8 mouse cellular contexts compared by ENCODE assay signal in the genomic region with DNA sequence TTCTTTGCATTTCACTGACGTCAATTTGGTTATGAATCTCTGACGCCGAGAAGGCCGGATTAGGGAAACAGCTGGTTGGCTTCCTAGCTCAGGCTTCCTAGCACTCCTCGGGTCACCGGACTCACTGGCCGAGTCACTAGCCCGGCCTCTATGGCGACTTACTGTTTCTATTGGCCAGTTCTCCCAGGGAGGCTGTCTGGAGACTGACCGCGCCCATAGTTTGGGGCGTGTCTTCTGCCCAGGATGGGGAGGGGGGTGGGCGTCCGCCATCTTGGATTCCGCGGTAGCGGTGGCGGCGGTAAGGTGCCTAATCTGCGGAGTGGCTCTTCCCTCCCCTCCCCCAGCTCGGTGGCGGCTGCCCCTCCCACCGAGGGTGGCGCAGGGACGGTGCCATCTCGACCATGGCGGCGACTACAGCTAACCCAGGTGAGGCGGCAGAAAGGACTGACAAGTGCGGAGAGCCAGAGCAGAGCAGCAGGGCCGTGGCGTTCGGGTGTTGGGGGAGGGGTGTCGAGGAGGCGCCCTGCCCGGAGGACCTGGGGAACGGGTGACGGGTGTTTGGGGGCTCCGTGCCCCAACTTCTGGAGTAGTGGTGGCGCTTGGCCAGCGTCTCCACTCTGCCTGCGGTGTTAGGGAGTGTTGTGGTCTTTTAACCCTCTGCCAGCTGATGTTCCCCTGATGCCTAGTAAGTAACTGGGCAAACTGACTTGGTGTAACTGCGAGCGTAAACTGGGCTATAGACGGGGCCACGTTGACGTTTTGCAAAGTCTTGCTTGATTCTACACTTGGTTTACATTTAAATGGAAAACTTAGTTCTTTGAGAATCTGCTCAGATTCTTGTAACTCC. TPM values are rescaled to one million over a fixed set of nuclear protein-coding genes. Genes with fewer than 3 reads are reported as not detected.
DNase-seq lines count a peak whose midpoint lies in the region; ATAC-seq lines count a peak whose summit lies in the region.

TSS of gene Arnt (plus strand) at position 253 of the 847 bp plus-strand sequence.

- H3K27me3 ChIP-seq in hindbrain, embryonic 12.5 days, result no peaks in the 10 kb centered on the region

- ATAC-seq in hindbrain, embryonic 12.5 days (ENCODE audit: low FRiP score), result peak; percentile 100

- H3K4me3 ChIP-seq in hindbrain, embryonic 12.5 days, result peak within 1 kb of the TSS; percentile 83

- under 1% methylated on average over 47 of the region's 47 CpGs for WGBS in hindbrain, embryonic 12.5 days

- H3K27ac ChIP-seq in hindbrain, embryonic 12.5 days, result peak within 1 kb of the TSS; percentile 84

- peak; percentile 98 for DNase-seq in NIH3T3 (ENCODE audit: low read depth)
- peak; percentile 93 to 95 for DNase-seq in cerebellum, postnatal 10 days
- peak; percentile 83 to 84 for DNase-seq in frontal cortex, postnatal 10 days (ENCODE audit: low spot score in 2 of 2)
- peak; percentile 87 to 92 for DNase-seq in layer of hippocampus, postnatal 14 days (ENCODE audit: low spot score in 2 of 2)
- DNase-seq in lung, postnatal 14 days, result peak; percentile 90
- peak; percentile 94 for DNase-seq in retina, adult 2 months (ENCODE audit: low read depth, low spot score)
- peak; percentile 87 to 89 for DNase-seq in thymus, postnatal 36 days

- peaks cover 12% of the 10 kb centered on the region for H3K36me3 ChIP-seq in hindbrain, embryonic 12.5 days

- peak within 1 kb of the TSS; percentile 86 for H3K9ac ChIP-seq in hindbrain, embryonic 12.5 days

- H3K9me3 ChIP-seq in hindbrain, embryonic 12.5 days (replicated peaks), result no peaks in the 10 kb centered on the region

- peak within 1 kb of the TSS; percentile 73 for H3K4me2 ChIP-seq in hindbrain, embryonic 12.5 days (replicated peaks)

- peaks cover 7% of the 10 kb centered on the region for H3K4me1 ChIP-seq in hindbrain, embryonic 12.5 days

RNA-seq across cellular contexts. Expression of gene Arnt, which starts in this region (rescaled TPM):
- polyA plus RNA-seq in hindbrain, embryonic 12.5 days (2016; fragmentation: Nextera tagmentation; extraction: Ambion mirVana), result 34.3 and 37.7 TPM in 2 replicates
- total RNA-seq in layer of hippocampus, postnatal 14 days (2021), result 10 to 100 TPM; 35.7 to 36.9 TPM

Comparison
In these comparisons a context has a peak if more than half of its experiments do, and no peak if none do; other contexts are left out.
1. Peak in every context shown above with its lines: DNase-seq, ATAC-seq, H3K4me3 ChIP-seq and H3K27ac ChIP-seq.